Mouse (Mus musculus): ENCODE measurements at regions not wholly inside any gene's neighbourhood (a gene's known extent, or its start where the extent isn't known, plus 50 kb on each side); places are given as distances from the start of the nearest gene placed in this dataset.

DNA sequence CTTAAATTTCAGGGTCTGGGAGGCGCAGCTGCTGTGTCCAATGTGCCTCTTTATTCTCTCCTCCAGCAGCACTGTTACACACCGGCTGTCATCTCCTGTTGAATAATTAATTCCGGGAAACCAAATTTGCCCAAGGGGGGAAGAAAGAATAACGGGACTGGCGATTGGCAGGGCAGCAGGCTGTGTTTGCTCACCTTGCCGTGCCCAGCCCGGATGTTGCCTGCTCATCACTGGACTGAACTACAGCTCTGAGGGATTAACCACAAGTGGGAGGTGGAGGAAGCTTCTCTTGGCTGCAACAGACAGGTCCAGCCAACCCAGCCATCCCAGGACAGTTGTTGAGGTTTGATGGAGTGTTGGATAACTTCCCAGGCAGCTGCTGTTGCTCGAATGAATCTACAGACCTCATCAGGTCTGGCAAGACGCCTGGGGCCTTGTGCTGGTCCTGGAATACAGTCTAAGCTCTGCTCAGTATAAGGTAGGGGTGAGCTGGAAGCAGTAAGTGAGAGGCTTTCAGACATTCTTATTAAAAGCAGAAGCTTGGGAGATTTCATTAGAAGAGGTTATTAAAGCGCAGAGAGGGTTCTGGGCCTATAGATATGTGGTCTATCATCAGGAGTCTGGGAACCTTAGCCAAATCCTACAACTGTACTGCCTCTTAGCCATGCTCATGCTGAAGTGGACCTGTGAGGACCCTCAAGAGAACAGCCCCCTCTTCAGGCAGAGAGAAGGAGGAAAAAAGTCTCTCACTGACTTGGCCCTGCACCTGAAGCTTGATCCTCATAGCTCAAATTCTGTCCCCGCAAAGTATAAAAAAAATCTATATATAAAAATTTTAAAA lies 291.8 kb downstream of the Il20rb start:
- DNase-seq, result peak; percentile 5

DNA sequence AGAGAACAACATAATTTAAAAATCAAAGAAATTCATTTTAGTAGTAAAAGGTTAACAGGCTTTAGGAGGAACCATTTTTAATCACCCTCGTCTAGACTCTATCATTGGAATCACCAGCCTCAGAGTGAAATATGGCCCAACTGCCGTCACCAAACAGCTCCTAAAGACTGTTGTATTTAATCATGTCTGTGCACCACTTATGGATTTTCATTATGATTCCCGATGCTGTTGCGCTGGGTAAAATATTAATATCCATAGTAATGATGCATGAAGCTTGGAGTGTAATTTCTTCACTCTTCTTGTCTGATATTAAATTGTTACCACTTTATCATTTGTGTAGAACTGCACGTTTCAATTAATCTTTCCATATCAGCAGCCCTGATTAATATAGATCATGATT lies 292.4 kb downstream of the Il20rb start:
- no peak for DNase-seq

DNA sequence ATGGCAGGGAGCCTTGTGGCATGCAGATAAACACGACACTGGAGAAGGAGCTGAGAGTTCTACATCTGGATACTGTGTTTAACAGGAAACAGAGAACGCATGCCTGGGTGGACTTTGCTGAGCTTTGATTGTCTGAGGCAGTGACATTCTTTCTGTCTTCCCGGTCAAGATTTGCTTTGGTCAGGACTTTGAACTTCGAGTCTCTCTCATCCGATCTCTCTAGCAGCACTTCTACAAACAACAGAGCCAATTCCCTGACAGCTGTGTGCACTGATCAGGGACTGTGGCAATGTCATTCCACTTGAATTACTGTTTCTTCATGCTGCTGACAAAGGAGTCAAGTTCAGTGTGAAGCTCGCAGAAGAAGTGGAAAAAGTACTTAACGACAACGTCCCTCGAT lies 302.5 kb downstream of the Il20rb start:
- DNase-seq, result no peak

DNA sequence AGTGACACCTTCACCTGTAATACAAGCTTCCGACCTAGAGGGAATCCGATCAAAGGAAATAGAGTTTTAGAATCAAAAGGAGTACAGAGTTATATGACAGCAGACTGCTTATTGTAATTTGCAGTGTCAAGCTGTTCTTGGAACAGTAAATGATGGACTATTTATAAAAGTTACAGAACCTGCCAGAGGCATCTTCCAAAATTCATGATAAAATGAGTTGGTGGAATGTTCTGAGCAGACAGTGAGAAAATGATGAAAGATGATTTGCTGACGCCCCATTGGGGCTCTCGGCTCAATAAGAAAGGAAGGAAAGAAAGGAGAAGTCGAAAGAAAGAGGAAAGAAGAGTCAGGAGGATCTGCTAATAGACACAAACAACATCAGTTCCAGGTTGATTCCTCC lies 300.3 kb upstream of the Sox14 start:
- no peak for DNase-seq

DNA sequence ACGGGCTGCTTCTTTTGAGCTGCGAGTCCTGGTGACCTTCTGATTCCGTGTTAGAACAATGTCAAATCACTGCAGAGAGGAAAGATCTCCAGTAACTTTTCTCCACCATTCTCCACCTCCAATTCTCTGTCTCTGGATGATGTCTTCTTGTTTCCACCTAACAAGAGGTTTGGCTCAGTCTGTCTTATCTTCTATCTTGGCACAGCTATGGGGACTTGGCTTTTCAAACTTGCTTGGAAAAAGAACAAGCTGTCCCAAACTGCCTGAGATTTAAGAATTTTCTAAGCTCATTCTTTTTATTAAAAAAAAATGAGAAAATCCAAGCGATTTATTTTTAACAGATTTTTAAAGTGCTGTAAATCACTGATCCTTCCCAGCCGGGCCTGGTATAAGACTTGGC lies 290.3 kb upstream of the Sox14 start:
- no peak for DNase-seq

DNA sequence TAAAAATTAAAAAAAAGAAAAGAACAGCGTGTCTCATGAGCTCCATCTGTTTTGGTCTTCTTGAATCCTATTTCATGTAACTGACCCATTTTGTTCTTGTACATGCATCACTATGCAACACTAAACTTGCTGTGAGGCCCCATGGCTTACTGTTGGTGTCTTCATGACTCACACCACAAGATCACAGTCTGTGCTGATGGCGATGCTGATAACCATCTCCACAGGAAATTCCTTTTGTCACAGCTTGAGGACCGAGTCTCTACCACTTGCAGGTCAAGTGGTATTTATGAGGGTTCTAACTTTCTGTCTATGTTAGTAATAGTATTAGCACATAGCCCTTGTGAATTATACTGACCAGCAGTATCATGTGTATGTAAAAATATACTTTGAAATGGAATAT lies 286.0 kb upstream of the Sox14 start:
- no peak for DNase-seq
